Mouse (Mus musculus) kidney, adult 2 months (tissue): Measurements from ENCODE around the gene Golga7b.

Experiments used
- CTCF ChIP-seq: fragments of 200-500 bp; conservative IDR thresholded peaks from 2 replicates; pipeline ENCODE4 v1.5.1; 2011; ENCODE audit warnings: low read depth, mild to moderate bottlenecking, control low read depth, low read length, moderate library complexity, mixed read lengths; ENCODE audit not compliant: insufficient read depth, insufficient read length
- POLR2A ChIP-seq: fragments of 200-500 bp; IDR thresholded peaks from one replicate; pipeline ENCODE4 v1.6.1; 2011; ENCODE audit warnings: low read depth, low read length, control low read depth

DNA sequence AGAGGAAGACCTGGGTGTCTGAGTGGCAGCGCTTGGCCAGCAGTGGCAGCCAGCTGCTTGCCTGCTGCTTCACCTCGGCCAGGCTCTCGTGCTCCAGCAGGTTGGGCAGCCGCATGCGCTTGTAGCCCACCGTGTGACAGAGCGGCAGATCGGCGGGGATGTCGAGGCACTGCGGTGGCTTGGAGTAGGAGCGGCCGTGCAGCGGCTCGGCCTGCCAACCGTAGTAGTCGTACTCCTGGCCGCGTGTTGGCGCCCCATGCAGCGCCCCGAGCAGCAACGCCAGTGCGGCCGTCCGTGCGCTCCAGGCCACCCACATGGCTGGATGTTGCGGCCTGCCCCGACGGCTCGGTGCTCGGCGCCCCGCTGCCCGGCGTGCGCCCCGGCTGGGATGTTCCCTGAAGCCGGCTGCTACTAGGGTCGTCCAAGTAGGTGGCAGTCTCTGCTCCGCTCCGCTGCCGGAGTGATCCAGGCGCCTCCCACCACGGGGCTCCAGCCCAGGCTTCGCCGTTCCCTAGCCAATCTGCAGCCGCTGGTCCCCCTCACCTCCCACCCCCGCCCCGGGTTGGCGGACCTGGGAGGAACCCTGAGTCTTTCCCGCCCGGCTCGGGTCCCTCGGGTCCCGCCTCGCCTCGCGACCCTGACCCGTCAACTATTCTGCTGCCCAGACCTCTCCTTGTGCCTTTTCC is 45.5 kb upstream of the Golga7b start, which contains the start of gene Sfrp5:
- TF ChIP-seq POLR2A (no peak), CTCF (no peak)
